Mouse (Mus musculus) spleen, postnatal 0 days (tissue): ENCODE results near the gene Nln. TPM values are rescaled to one million over a fixed set of nuclear protein-coding genes. Genes with fewer than 3 reads are reported as not detected.

Source experiments
- polyA plus RNA-seq: library from polyadenylated mRNA; unstranded; fragments of >200 nt; fragmentation: Nextera tagmentation; extraction: Ambion mirVana; gene quantifications from 2 replicates; pipeline ENCODE4 v1.2.1, GENCODE M21; 2015

Nln gene
- polyA plus RNA-seq, result 8.9 and 9.8 TPM in 2 replicates

GRCm38 (mm10) chr13:104109288-104109815, at the start of gene Nln, which contains the start of gene Sgtb:
Nln (minus strand) TSS chr13:104109614.
Sgtb (plus strand) TSS chr13:104109741.

Other genes starting within 250 kb of the Nln start
- 12.0 and 14.6 TPM in 2 replicates for gene Erbin, start 189.1 kb downstream of the Nln start, polyA plus RNA-seq
- gene Sgtb, start 127 bp upstream of the Nln start, polyA plus RNA-seq, result 0.66 and 0.79 TPM in 2 replicates
- gene Trappc13, start 68.9 kb upstream of the Nln start, polyA plus RNA-seq, result 25.7 and 27.4 TPM in 2 replicates
- gene Trim23, start 69.2 kb upstream of the Nln start, polyA plus RNA-seq, result 12.2 and 12.4 TPM in 2 replicates
- 117 and 151 TPM in 2 replicates for gene Cenpk, start 119.0 kb upstream of the Nln start, polyA plus RNA-seq
- gene Ppwd1, start 119.2 kb upstream of the Nln start, polyA plus RNA-seq, result 13.2 and 13.3 TPM in 2 replicates
- gene Adamts6, start 178.2 kb upstream of the Nln start, polyA plus RNA-seq, result 0.64 and 0.69 TPM in 2 replicates